ENCODE assay signal across 9 mouse cellular contexts in genomic region chr16:7149106-7149899, GRCm38 (mm10).
A peak's percentile ranks its signal among the peaks of the same experiment; 100 is the strongest.
DNase-seq lines count a peak whose midpoint lies in the region; ATAC-seq and TF ChIP-seq lines count a peak whose summit lies in the region.
"Had no signal": no experiment of that assay in that cellular context is flagged by ENCODE, and none has a peak within 500 bp of the region (broad histone marks: within the 10 kb centered on the region; RNA-seq: fewer than 3 reads in every experiment).

No protein-coding gene starts in this region.

- no peak overlapping the region for H3K9ac ChIP-seq in intestine, embryonic 14.5 days (ENCODE audit: low read length)
- H3K9ac ChIP-seq in intestine, postnatal 0 days (ENCODE audit: low read depth, low read length) = no peak overlapping the region
- no peak overlapping the region for H3K9ac ChIP-seq in embryonic facial prominence, embryonic 15.5 days
- H3K9ac ChIP-seq in neural tube, embryonic 14.5 days (replicated peaks; ENCODE audit: low read depth, low read length) = peak overlapping the region; percentile 46
- H3K9ac ChIP-seq: liver, embryonic 12.5 days had no signal

- 62% methylated on average over 16 of the region's 16 CpGs for WGBS in intestine, embryonic 14.5 days
- WGBS in intestine, postnatal 0 days = 72% methylated on average over 16 of the region's 16 CpGs
- WGBS in embryonic facial prominence, embryonic 15.5 days = 50% methylated on average over 16 of the region's 16 CpGs
- 47% methylated on average over 16 of the region's 16 CpGs for WGBS in neural tube, embryonic 14.5 days

- peak overlapping the region; percentile 18 for H3K4me2 ChIP-seq in intestine, embryonic 14.5 days (ENCODE audit: low read length)
- no peak overlapping the region for H3K4me2 ChIP-seq in intestine, postnatal 0 days (replicated peaks; ENCODE audit: low read depth)
- H3K4me2 ChIP-seq in embryonic facial prominence, embryonic 15.5 days (replicated peaks) = peak overlapping the region; percentile 33
- H3K4me2 ChIP-seq in neural tube, embryonic 14.5 days (ENCODE audit: low read depth, low read length) = peak overlapping the region; percentile 38; the same call in 1 of the 2 replicates
- H3K4me2 ChIP-seq: liver, embryonic 12.5 days had no signal

- no peak overlapping the region for H3K4me3 ChIP-seq in intestine, embryonic 14.5 days (ENCODE audit: low read depth, low read length)
- H3K4me3 ChIP-seq in intestine, postnatal 0 days (ENCODE audit: low read depth, low read length) = no peak overlapping the region
- 0 out of 2 replicates have a peak overlapping the region, but pooled peaks have one; percentile 4 for H3K4me3 ChIP-seq in embryonic facial prominence, embryonic 15.5 days (replicated peaks)
- no peak overlapping the region; the same call in 1 of the 2 replicates for H3K4me3 ChIP-seq in neural tube, embryonic 14.5 days (ENCODE audit: low read depth, low read length)
- H3K4me3 ChIP-seq: liver, embryonic 12.5 days had no signal

- no peak for TF ChIP-seq CTCF in intestine, postnatal 0 days (IDR thresholded peaks at IDR 0.05; ENCODE audit: low read depth)

- H3K27me3 ChIP-seq in intestine, embryonic 14.5 days (replicated peaks; ENCODE audit: control insufficient read depth, insufficient read depth, low read length) = no peaks in the 10 kb centered on the region
- no peaks in the 10 kb centered on the region for H3K27me3 ChIP-seq in intestine, postnatal 0 days (replicated peaks; ENCODE audit: control insufficient read depth, insufficient read depth, low read length)
- no peaks in the 10 kb centered on the region for H3K27me3 ChIP-seq in embryonic facial prominence, embryonic 15.5 days
- H3K27me3 ChIP-seq in neural tube, embryonic 14.5 days (ENCODE audit: control insufficient read depth, insufficient read depth, low read length) = no peaks in the 10 kb centered on the region
- H3K27me3 ChIP-seq: liver, embryonic 12.5 days had no signal

- peak; percentile 64; the same call in 1 of the 2 replicates for ATAC-seq in intestine, embryonic 14.5 days (replicated peaks; ENCODE audit: low FRiP score, low TSS enrichment, low read depth)
- no peak for ATAC-seq in intestine, postnatal 0 days
- peak; percentile 74; the same call in 1 of the 2 replicates for ATAC-seq in embryonic facial prominence, embryonic 15.5 days (ENCODE audit: insufficient number of reproducible peaks, low FRiP score, low TSS enrichment, low read depth)
- peak; percentile 87 for ATAC-seq in neural tube, embryonic 14.5 days (ENCODE audit: low read depth)

- H3K36me3 ChIP-seq in intestine, embryonic 14.5 days (ENCODE audit: control insufficient read depth, insufficient read depth, low read length) = no peaks in the 10 kb centered on the region
- no peaks in the 10 kb centered on the region for H3K36me3 ChIP-seq in intestine, postnatal 0 days (ENCODE audit: control insufficient read depth, insufficient read depth)
- no peaks in the 10 kb centered on the region for H3K36me3 ChIP-seq in embryonic facial prominence, embryonic 15.5 days
- H3K36me3 ChIP-seq in neural tube, embryonic 14.5 days (ENCODE audit: control insufficient read depth, insufficient read depth, low read length) = no peaks in the 10 kb centered on the region
- H3K36me3 ChIP-seq: liver, embryonic 12.5 days had no signal

- peaks cover 13% of the 10 kb centered on the region for H3K4me1 ChIP-seq in intestine, embryonic 14.5 days (replicated peaks; ENCODE audit: control insufficient read depth, insufficient read depth, low read length)
- no peaks in the 10 kb centered on the region for H3K4me1 ChIP-seq in intestine, postnatal 0 days (replicated peaks; ENCODE audit: control insufficient read depth, insufficient read depth, low read length)
- H3K4me1 ChIP-seq in embryonic facial prominence, embryonic 15.5 days = peaks cover 16% of the 10 kb centered on the region
- H3K4me1 ChIP-seq in neural tube, embryonic 14.5 days (ENCODE audit: control insufficient read depth, insufficient read depth, low read length) = peaks cover 57% of the 10 kb centered on the region

- H3K27ac ChIP-seq in intestine, embryonic 14.5 days (ENCODE audit: low read depth) = 0 out of 2 replicates have a peak overlapping the region, but pooled peaks have one; percentile 64
- H3K27ac ChIP-seq in intestine, postnatal 0 days (ENCODE audit: low read depth, low read length) = no peak overlapping the region
- no peak overlapping the region for H3K27ac ChIP-seq in embryonic facial prominence, embryonic 15.5 days (replicated peaks)
- peak overlapping the region; percentile 88 for H3K27ac ChIP-seq in neural tube, embryonic 14.5 days (ENCODE audit: low read depth, low read length)
- H3K27ac ChIP-seq: liver, embryonic 12.5 days had no signal

- DNase-seq in intestine, embryonic 14.5 days (ENCODE audit: low spot score) = no peak
- DNase-seq in kidney, postnatal 10 days = peak; percentile 44
- no peak for DNase-seq in urinary bladder, postnatal 36 days (ENCODE audit: low spot score in 2 of 2)
- no peak for DNase-seq in spleen, adult 12 weeks (ENCODE audit: low spot score)
- DNase-seq in cerebellum, adult 11-12 months = no peak

- H3K9me3 ChIP-seq in intestine, embryonic 14.5 days (ENCODE audit: control insufficient read depth, low read length) = no peaks in the 10 kb centered on the region
- no peaks in the 10 kb centered on the region for H3K9me3 ChIP-seq in intestine, postnatal 0 days (ENCODE audit: control insufficient read depth)
- H3K9me3 ChIP-seq in embryonic facial prominence, embryonic 15.5 days (replicated peaks) = no peaks in the 10 kb centered on the region
- no peaks in the 10 kb centered on the region for H3K9me3 ChIP-seq in neural tube, embryonic 14.5 days (ENCODE audit: control insufficient read depth, low read length)
- H3K9me3 ChIP-seq: liver, embryonic 12.5 days had no signal

Comparison
In these comparisons a context has a peak if more than half of its experiments do, and no peak if none do; other contexts are left out.
1. H3K27ac ChIP-seq: peak in intestine, embryonic 14.5 days (single experiment) and neural tube, embryonic 14.5 days (single experiment); none in intestine, postnatal 0 days (single experiment) and embryonic facial prominence, embryonic 15.5 days (single experiment).